Mouse (Mus musculus) stomach, postnatal 0 days (tissue): ENCODE measurements around the gene Ganab.

Experiments used
- CTCF ChIP-seq: IDR thresholded peaks from 2 replicates; pipeline ENCODE4 v1.5.1; 2016; ENCODE audit warnings: antibody characterized with exemption, low read depth, mild to moderate bottlenecking, moderate library complexity
- EP300 ChIP-seq: optimal IDR thresholded peaks from 2 replicates; pipeline ENCODE3; 2016; ENCODE audit warnings: antibody characterized with exemption

DNA sequence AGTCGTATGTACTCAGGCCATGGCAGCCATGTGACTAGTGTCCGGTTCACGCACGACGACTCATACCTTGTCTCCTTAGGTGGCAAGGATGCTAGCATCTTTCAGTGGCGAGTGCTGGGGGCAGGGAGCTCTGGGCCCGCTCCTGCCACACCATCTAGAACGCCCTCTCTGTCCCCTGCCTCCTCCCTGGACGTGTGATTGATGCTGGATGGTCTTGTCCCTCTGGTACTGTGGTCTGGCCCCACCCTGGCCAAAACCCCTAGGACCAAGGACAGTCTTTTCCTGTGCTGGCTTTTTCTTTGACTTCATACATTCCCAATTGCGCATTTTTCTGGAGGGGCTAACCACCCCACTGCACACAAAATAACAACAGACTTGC lies 43.3 kb downstream of the Ganab start:
- TF ChIP-seq CTCF (no peak), EP300 (no peak)
